Mouse (Mus musculus): ENCODE measurements around the gene Stx1b. TPM values are rescaled to one million over a fixed set of nuclear protein-coding genes. Genes with fewer than 3 reads are reported as not detected.
A peak's percentile ranks its signal among the peaks of the same experiment; 100 is the strongest.
"Not testable (repeated sequence)": the region's sequence is repeated elsewhere in the genome, so short reads cannot be mapped to it uniquely, and the experiment has no call there.

Stx1b gene
- 1 to 10 TPM in 1 of 4 experiments, under 1 TPM in 3; 0.53 to 1.0 (median 0.75) TPM for total RNA-seq (2022)

GRCm38 (mm10) chr7:127824176-127824871, at the start of gene Stx1b, which contains the start of gene Stx4a:
Gene Stx1b (minus strand): TSS chr7:127824549.
Gene Stx4a (plus strand): TSS chr7:127824294.
- no peak for DNase-seq (ENCODE audit: low spot score in 2 of 2)

GRCm38 (mm10) chr7:127870136-127870821, 45.9 kb upstream of the Stx1b start:
- no peak for DNase-seq (ENCODE audit: low spot score in 2 of 2)

- DNase-seq (ENCODE audit: low spot score in 2 of 2) = peak in 1 of 2 experiments; percentile 39
Observed at GRCm38 (mm10) chr7:127869149-127869810, 44.9 kb upstream of the Stx1b start.

DNA sequence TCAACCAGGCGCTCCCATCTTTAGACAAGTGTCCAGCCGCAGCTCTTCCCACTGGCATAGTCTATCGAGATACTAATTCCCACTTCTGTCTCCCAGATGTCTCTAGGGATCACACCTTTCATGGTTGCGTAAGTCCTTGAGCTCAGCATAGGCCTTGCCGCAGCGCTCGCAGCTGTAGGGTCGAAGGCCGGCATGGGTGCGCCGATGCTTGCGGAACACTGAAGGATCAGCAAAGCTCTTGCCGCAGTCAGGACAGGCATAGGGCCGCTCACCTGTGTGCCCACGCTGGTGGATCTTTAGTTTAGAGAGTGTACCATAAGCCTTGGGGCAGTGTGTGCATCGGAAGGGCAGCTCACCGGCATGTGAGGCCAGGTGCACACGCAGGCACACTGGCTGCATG, 43.3 kb upstream of the Stx1b start:
- no peak for DNase-seq (ENCODE audit: low spot score in 2 of 2)

GRCm38 (mm10) chr7:127866434-127866833, 42.1 kb upstream of the Stx1b start:
- DNase-seq (ENCODE audit: low spot score in 2 of 2) = no peak

DNA sequence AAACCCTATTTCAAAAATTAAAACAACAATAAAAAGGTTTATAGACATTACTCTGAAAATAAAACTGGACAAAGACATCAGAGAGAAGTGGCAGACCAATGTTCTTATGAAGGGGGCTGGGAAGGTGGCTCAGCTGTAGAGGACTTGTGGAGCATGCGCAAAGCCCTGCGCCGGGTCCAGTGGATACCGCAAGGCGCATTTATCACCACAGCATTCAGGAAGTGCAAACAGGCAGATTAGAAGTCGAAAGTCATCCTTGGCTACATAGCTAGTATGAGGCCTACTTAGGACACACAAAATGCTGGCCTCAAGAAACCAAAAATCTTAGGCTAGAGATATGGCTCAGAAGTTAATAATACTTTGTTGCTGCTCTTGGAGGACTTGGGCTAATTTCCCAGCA, 33.9 kb upstream of the Stx1b start:
- DNase-seq (ENCODE audit: low spot score in 2 of 2) = no peak

GRCm38 (mm10) chr7:127850906-127851305, 26.6 kb upstream of the Stx1b start:
- peak in 1 of 2 experiments; percentile 30 for DNase-seq (ENCODE audit: low spot score in 2 of 2)

GRCm38 (mm10) chr7:127849973-127850875, 25.9 kb upstream of the Stx1b start:
- no peak for DNase-seq (ENCODE audit: low spot score in 2 of 2)

- DNase-seq (ENCODE audit: low spot score in 2 of 2) = peak; percentile 63 to 79
Observed at GRCm38 (mm10) chr7:127842001-127842718, 17.8 kb upstream of the Stx1b start.

- peak; percentile 93 to 94 for DNase-seq (ENCODE audit: low spot score in 2 of 2)
Observed at GRCm38 (mm10) chr7:127841340-127842000, 17.1 kb upstream of the Stx1b start.

DNA sequence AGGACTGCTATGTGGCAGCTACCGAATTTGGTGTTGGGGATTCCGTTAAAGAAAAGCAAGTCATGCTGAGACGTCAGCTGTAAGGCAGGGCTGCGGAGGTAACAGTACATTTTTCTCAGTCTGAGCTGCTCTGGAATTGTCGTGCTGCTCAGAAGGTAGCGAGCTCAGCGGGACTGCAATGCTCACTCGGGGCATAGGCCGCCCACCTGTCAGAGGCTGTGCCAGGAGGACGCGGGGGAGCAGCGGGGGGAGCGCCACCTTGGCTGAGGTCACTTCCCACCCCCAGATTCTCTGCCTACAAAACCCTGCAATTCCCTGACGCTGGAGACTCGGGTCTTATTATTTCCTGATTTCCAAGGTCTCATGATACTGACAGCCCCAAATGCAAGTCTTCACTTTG, 16.5 kb upstream of the Stx1b start:
- DNase-seq (ENCODE audit: low spot score in 2 of 2) = peak; percentile 28 to 30

DNA sequence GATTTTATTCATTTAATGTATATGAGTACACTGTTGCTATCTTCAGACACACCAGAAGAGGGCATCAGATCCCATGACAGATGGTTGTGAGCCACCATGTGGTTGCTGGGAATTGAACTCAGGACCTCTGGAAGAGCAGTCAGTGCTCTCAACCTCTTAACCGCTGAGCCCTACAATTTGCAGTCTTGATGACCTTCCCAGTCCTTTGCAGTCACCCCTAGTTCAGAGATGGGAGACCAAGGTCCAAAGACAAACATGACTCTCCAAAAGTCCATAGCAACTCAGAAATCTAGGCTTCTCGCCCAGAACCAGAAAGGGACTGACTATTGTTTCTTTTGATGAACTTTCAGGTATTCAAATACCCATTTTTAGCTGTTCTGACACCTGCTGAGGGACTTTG, 15.7 kb upstream of the Stx1b start:
- not testable (repeated sequence) for DNase-seq (ENCODE audit: low spot score in 2 of 2)

GRCm38 (mm10) chr7:127837878-127838277, 13.5 kb upstream of the Stx1b start:
- not testable (repeated sequence) for DNase-seq (ENCODE audit: low spot score in 2 of 2)

DNA sequence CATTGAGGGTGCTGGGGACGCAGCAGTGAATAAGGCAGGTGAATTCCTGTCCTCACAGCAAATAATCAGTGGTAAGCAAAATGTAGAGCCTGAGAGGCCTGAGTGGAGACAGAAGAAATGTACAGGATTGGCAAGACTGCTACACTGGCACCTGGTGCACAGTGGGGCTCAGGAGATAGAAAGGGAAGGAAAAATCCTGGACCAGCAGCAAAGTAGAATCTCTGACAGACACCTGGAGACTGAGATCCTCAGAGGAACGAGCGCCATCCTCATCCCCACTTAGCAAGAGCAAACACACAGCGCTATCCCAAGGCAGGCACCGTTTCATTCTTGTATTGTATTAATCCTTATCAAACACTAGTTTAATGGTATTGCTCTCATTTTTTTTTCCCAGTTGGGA, 13.1 kb upstream of the Stx1b start:
- DNase-seq (ENCODE audit: low spot score in 2 of 2) = no peak

GRCm38 (mm10) chr7:127835550-127835949, 11.2 kb upstream of the Stx1b start:
- no peak for DNase-seq (ENCODE audit: low spot score in 2 of 2)

DNA sequence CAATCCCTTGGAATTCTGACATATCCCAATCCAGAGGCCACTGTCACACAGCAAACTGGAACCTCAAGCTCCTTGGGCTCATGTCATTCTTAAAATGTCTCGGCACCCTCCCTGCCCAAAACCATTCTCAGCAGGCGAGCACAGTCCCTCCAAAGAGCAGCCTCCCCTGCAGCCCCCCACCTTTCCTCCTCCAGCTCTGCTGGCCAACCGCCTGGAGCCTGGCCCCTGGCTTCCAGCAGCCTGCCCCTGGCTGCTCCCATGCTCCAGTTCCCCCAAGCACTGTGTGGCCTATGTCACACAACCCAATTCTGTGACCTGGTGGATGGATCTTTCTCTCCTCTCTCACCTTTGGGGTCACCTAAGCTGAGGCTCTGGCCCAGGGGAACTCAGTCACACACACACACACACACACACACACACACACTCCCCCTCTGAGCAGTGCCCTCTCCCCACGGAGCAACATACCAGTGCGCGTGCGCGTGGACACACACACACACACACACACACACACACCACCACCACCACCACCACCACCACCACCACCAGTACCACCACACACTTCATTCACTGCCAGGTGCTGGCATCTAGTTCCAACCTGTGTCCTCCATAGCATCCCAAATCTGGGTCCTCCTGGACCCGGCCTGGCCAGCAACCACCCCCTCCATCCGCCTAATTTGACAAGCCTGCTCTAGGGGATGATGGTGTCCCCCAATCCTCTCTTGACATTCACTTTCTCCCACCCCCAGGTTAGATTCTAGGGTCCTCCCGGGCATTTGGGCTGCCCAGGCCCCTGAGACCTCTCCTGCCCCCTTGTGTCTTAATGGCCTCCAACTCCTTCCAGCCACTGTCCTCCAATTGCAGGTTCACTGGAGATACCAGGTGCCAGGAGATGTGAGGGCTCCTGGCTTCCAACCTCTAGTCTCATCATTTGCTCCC, 845 bp downstream of the Stx1b start:
- DNase-seq (ENCODE audit: low spot score in 2 of 2) = no peak

GRCm38 (mm10) chr7:127822494-127822893, 1.9 kb downstream of the Stx1b start:
- DNase-seq (ENCODE audit: low spot score in 2 of 2) = no peak

GRCm38 (mm10) chr7:127820836-127821509, 3.4 kb downstream of the Stx1b start:
- no peak for DNase-seq (ENCODE audit: low spot score in 2 of 2)
